Mouse (Mus musculus) neutrophil, adult 5-6 weeks (primary cell): ENCODE results near the gene Usp46. TPM values are rescaled to one million over a fixed set of nuclear protein-coding genes. Genes with fewer than 3 reads are reported as not detected.
"Not testable (repeated sequence)": the region's sequence is repeated elsewhere in the genome, so short reads cannot be mapped to it uniquely, and the experiment has no call there.

Experiments
- ATAC-seq: fragments of 151-379, 151-347 bp; 2 replicates; pipeline ENCODE4 v1.8.0; 2017; ENCODE audit warnings: mild to moderate bottlenecking, moderate TSS enrichment; ENCODE audit not compliant: insufficient number of reproducible peaks, poor library complexity, low FRiP score, severe bottlenecking; ENCODE audit errors: extremely low read depth
- total RNA-seq: library from RNA; stranded (forward); fragments of 200-1000 nt; gene quantifications from 2 replicates; pipeline ENCODE4 v1.2.3, GENCODE M21; 2017

Usp46 gene
- total RNA-seq, 1 experiment from 2014 or later: 9.5 TPM

GRCm38 (mm10) chr5:73977426-73977825 is 90.8 kb downstream of the Usp46 start:
- no peak for ATAC-seq

GRCm38 (mm10) chr5:73971701-73972100 is 96.5 kb downstream of the Usp46 start:
- ATAC-seq: no peak

GRCm38 (mm10) chr5:73970024-73970628 is 98.1 kb downstream of the Usp46 start:
- no peak for ATAC-seq

- ATAC-seq: no peak
These were observed 98.9 kb downstream of the Usp46 start for GRCm38 (mm10) chr5:73969338-73969737.

GRCm38 (mm10) chr5:73959779-73960178 is 108.5 kb downstream of the Usp46 start:
- ATAC-seq: no peak

- not testable (repeated sequence) for ATAC-seq
These were observed 109.6 kb downstream of the Usp46 start for GRCm38 (mm10) chr5:73958614-73959013.

- no peak for ATAC-seq
These were observed 110.1 kb downstream of the Usp46 start for GRCm38 (mm10) chr5:73958096-73958495.

GRCm38 (mm10) chr5:73955691-73956090 is 112.5 kb downstream of the Usp46 start:
- ATAC-seq: no peak

- no peak for ATAC-seq
These were observed 113.2 kb downstream of the Usp46 start for GRCm38 (mm10) chr5:73955005-73955404.

- ATAC-seq: no peak
These were observed 115.1 kb downstream of the Usp46 start for GRCm38 (mm10) chr5:73953066-73953614.

GRCm38 (mm10) chr5:73951649-73952000 is 116.6 kb downstream of the Usp46 start:
- no peak for ATAC-seq

- ATAC-seq: no peak
These were observed 117.2 kb downstream of the Usp46 start for GRCm38 (mm10) chr5:73950809-73951648.

Other genes with a start within 250 kb of the Usp46 start
- gene Rasl11b, start 126.9 kb upstream of the Usp46 start, total RNA-seq: 1.2 TPM in 1 of 2 replicates, not detected in the other